Mouse (Mus musculus) urinary bladder, postnatal 36 days (tissue): ENCODE results near the gene Large1.
"Not testable (repeated sequence)": the region's sequence is repeated elsewhere in the genome, so short reads cannot be mapped to it uniquely, and the experiment has no call there.

Experiments
- DNase-seq, 2 experiments: peaks; one replicate each; pipeline ENCODE4 v3.0.0; 2022; ENCODE audit warnings: low spot score in 2 of 2, mixed read lengths in 1 of 2

Large1 gene

DNA sequence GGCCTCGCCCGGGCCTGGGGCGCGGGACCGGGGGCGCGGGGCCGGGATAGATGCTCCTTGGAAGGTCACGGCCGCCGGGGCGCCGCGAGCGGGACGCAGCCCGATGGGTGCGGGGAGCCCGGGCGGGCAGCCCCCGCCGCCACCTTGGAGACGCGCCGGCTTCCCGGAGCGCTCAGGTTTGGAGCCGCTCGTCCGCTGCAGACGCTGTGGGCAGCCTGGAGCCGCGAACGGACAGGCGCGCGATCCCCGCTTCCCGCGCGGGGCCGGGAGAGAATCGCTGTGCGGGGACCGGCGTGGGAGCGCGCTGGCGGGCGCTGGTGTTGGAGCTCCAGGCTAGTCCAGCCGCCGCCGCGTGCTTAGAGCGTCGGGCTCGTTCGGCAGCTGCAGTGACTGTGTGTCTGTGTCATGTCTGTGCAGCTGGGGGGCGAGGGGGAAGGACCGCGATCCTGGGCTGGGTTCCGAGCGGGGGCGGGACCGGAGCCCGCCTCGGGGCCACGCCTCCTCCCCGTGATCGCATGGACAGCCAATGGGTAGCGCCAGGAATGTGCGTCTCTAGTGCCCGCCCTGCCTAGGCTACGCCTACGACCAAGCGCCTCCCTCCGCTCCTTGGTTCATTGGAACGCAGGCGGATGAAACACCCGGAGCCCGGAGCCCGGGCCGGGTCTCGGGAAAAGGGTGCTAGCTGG is at the start of gene Large1:
Gene Large1 (minus strand): TSS at position 433 of the 686 bp plus-strand sequence.
- DNase-seq, result peak; percentile 96 to 97

DNA sequence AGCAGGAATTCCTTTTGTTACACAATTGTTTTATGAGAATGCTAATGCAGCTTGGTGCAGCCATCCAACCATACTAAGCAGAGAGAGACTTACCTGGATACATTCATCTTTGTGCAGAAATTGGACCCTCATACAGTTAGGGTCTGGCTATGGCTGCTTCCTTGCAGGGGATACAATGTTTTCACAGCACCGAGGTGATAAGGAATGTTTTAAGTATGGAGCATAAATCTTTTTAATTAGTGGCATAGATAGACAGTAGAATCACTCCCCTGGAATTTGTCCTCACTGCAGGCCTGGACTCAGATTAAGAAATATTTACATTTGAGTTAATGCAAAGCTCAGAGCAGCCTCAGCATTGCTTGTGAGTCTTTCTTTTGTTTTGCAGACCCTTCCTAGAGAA is 47.0 kb upstream of the Large1 start:
- DNase-seq, result no peak

DNA sequence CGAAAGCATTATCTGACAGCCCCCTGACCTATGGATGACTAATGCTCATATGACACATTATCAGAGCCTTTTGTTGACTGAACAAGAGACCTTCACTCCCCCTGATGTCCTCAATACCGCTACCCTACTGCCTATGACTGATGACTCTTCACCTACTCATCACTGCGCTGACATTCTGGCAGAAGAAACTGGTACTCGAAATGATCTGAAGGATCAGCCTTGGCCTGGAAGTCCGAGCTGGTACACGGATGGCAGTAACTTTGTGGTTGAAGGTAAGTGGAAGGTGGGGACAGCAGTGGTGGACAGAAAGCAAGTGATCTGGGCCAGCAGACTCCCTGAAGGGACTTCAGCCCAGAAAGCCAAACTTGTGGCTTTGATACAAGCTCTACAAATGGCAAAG is 19.7 kb upstream of the Large1 start:
- not testable (repeated sequence) for DNase-seq

DNA sequence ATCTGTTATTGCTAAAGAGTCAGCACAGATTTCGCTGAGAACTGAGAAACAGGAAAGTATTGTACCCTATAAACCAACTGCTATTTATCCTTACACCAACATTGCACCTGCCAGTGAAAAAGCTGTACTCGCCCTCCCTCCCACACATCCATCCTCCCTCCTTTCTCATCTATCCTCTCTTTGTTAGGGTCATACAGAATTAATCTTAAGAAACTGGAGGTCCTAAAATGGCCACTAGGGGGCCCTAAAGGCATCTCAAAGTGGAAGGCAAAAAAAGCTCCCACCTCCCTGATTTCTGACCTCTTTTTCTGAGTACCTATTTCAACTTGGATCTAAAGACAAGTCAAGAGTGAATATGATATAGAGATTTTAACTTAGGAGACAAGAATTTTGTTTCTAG is 2.6 kb upstream of the Large1 start:
- DNase-seq, result no peak

DNA sequence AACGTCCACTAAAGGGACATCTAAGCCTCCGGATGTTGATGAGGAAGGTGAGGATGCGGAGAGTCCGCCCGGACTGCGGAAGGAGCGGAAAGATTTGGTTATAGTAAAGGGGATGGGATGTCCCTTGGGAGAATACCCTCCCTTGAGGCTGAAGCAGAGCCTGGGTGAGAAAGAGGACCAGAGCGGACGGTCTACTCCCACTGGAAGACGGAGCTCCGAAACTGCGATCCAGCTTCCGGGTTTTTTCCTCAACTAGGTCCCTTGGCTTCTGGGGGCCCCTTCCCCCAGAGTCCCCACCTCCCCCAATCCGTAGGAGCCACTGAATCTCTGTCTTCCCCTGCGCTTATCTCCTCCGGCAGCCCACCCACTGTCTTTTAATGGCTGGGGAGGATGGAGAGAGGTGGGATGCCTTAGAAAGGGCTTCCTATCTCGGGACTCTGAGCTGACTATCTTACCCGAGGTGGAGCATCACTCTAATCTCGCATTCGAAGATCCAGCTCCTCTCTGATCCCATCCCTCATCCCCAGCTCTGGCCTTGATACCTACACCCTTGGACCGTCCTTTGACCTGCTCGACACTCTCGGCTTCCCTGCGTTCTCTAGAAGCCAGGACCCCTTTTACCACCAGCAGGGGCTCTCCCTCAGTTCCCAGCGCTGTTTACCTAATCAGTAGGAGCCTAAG is 1.0 kb upstream of the Large1 start:
- DNase-seq, result peak; percentile 25 to 30

DNA sequence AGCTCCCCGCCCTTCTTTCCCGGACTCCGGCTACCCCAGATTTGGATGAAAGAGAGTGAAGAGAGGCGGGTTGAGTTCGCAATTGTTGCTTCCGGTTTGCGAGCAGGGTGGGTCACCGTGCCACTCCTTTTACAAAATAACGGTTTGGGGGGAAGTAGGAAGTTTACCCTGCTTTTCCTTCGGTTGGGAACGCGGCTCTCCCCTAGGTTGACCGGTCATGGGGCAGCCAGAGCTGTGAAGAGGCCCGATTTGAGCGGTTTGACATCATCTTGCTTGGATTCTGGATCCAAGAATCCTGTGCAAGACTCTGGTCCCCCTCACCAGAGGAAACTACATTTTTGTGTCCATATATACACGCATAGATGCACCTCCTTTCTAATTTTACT is 447 bp upstream of the Large1 start:
- no peak for DNase-seq

DNA sequence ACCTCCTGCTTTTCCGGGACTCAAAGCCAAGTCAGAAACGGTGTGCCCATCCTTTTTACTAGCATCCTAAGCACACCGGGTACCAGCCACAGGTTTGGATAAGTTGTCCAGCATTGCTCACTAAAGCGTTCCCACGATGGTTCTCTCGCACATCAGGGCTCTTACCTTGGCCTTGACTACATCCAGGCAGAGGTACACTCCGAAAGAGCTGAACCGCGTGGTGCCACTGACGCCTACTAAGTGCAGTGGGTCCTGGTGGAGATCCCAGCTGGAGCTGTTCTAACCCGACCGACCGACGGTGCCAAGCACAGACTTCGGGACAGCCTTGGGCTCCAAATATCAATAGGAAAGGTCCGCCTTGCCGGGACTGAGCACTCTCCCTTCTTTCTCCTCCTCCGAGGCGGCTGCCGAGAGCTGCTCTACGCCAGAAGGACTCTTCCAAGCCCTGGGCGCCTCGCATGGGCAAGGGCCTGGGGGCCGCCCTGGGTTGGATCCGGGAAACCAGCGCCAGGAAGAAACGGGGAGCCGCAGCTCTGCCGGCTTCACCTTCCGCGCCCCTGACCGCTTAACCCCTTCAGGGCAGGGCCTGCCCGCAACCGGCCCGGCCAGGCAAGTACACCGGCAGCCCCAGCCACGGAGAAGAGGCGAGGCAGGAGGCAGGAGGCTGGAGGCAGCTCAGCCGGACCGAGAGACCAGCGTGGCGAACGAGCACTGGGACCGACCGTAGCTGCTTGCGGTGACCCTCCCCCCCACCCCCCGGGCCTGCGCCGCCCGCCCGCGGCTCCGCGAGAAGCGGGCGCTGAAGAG is 836 bp downstream of the Large1 start:
- peak; percentile 27 to 30 for DNase-seq

DNA sequence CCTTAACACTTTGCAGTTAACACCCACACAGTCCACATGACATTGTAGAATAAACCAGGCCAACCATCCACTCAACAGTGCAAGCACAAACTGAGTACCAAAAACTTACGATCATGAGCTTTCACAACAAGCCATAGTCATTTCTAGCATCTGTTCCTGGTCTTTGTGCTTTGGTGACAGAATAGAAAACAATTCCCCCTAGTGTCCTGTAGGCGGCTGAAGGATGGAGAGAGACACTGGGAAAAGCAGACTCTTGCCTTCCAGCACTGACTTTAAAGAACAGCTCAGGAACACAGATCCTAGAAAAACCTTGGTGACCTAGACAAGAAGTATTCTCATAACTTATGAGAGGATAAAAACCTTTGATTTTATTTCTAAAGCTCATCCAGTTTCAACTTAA is 3.0 kb downstream of the Large1 start:
- DNase-seq, result no peak

DNA sequence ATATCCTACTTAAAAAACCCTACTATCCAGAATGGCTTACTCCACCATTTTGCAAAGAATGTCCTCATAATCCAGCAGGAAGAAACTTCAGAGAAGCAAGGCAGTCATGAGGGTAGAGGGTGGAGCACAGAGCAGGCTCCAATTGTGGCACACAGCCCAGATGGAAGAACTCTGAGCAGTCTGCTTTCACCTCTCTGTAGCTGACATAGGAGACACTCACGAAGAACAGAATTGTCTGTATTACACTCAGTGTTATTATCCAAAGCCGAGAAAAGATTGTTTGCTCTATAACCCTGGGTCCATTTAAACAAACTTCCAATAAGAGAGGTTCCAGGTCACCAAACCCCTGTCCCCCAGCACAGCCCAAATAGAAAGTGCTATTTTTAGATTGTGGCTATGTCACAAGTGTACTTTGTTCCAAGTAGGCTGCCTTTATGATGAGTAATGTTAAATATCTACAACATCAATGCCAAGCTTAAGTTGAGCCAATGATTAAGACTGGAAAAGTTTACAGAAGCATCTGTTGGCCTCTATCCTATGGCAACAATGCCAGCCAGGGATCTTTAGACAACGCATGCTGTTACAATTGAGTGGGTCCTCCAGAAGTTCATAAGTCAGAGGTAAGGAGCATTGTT is 10.5 kb downstream of the Large1 start:
- peak in 1 of 2 experiments; percentile 32 for DNase-seq

DNA sequence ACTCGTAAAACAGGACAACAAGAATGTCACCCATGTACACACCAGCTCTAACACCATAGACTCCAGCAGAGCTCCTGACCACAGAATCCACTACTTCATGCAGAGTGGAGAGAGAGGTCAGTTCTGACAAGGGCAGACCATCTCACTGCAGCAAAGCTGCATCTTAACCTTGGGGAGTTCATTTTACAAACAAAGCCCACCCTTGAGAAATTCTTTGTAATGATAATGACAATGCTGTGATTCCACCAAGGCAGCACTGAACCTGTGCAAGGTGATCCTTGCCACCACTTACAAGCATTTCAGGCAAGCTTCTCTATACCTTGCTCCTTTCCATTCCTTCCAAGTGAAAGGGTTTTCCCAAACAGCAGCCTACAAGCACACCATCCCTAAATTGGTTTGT is 16.5 kb downstream of the Large1 start:
- DNase-seq, result no peak

DNA sequence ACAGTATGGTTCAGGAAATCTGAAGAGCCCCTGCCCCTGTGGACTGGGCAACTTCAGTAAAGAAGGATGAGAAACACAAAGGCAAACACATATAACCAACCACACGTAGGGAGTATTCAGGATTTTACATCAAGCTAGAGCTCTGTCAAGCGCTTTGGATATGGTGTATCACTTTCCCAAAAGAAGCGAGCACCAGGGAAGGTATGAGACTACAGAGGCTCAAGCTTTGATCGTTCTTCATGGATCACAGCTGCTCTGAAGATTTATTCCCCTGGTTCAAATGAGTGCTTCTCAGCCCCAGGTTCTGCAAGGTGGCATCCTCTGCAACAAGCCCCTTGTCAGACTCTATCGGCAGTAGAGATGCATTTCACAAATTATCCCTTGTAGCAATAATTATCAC is 24.2 kb downstream of the Large1 start:
- no peak for DNase-seq

DNA sequence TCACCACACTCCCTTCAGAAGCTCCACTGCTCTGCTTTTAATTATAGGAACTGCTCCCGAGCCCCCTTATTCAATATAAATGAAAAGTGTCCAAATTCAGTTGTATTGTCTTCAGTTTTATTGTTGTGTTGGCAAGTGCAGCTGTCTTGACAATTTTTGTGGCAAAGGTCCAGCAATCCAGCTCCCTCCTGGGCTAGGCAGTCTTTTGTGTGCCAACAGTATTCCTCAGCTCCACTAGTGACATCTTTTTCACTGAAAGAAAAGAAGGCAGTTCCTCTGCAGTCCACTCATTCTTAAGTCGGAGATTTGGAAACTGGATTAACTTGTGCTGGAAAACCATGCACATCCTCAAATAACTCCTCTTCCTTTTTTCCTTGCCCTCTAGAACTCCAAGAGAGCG is 25.3 kb downstream of the Large1 start:
- DNase-seq, result no peak

DNA sequence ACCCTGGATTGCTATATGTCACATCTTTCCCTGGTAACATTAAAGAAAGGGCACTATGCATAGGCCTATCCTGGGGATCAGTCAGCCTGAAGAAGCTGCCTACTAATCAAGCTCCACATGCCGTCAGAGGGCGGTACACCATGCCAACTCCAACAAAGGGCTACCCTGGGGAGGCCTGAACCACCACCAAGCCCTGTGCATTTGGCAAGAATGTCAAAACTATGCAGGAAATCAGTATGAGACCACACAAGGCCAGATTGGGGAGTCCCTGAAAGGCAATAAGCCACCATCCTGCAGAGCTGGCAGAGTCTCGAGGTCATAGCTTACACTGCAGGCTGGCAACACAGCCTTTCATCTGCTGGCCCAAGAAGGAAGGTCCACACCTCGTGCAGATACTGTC is 28.7 kb downstream of the Large1 start:
- no peak for DNase-seq

DNA sequence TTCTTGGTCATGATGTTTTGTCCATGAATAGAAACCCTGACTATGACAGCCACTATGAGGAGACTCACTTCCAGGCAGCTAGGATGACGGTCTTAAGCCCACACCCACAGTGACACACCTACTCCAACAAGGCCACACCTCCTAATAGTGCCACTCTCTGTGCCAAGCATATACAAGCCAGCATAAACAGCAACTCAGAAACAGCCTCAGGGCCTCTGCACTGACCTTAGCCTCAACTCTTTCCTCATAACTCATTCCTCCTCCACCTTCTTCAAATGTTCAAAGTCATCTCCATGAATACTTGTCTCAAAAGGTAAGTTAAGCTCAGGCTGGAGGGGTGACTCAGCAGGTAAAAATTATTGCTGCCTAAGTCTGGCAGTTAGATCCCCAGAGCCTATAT is 29.7 kb downstream of the Large1 start:
- DNase-seq, result no peak

DNA sequence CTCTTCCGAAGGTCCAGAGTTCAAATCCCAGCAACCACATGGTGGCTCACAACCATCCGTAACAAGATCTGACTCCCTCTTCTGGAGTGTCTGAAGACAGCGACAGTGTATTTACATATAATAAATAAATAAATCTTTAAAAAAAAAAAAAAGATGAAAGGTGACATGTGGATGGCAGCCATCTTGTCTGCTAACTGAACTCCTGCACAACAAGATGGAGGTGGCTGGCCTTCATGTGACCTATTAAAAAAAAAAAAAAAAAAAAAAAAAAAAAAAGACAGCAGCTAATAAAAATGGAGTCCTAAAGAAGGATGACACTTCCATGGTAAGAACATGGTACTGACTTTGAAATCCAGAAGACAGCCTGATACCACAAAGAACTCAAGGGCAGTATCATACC is 33.8 kb downstream of the Large1 start:
- DNase-seq, result not testable (repeated sequence)

DNA sequence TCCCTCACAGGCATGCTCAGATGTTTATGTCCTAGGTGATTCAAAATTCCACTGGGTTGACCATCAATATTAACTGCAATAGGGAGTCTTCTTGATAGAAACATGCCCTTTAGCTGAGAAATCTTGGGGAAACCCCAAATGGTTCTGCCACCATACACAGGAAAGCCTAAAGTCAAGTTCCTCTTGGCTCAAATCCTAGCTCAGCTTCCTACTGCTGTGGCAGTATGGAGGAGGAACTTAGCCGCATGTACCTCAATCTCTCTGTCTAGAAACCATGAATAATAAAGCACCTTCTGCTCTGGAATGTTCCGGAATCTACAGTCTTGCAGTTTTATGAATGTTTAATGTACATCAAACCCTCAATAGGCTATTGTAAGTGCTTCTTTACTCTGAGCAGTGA is 39.4 kb downstream of the Large1 start:
- DNase-seq, result no peak

DNA sequence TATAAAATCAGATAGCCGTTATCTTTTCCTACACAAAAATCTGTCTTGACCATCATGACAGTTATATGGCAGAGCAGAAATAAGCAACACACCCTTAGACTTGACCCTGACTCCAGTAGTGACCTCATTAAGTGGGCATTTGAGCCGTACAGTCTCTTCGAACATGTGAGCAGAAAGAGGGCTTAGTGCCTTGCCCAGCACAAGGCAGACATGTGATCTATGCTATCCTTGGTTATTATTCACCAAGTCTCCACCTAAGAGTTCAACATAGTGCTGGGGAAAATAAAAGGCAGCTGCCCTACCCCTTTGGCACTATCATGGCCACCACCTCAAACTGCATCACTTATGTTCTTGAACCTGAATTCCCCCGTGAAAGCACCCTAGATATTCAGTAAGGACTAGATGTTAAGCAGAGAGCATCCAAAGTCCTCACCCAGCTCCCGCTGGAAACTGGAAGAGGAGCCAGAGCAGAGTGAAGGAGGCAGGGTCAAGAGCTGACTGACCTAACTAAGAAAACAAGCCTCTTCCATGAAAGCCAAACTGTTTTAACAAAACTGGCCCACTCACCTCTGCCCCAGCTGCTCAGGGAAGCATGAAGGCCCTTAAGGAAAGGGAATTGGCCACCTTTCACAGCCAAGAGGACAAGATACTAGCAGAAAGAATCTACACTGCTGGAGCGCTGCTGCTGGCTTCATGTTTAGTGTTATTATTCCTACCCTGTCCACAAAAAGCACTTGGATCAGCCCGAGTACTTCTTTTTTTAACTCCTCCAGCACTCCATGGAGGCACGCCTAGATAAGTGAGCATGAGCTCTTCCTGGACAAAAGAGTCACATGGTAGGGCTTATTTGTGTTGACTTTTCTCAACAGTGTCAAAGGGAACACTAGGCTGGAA is 40.4 kb downstream of the Large1 start:
- no peak for DNase-seq

DNA sequence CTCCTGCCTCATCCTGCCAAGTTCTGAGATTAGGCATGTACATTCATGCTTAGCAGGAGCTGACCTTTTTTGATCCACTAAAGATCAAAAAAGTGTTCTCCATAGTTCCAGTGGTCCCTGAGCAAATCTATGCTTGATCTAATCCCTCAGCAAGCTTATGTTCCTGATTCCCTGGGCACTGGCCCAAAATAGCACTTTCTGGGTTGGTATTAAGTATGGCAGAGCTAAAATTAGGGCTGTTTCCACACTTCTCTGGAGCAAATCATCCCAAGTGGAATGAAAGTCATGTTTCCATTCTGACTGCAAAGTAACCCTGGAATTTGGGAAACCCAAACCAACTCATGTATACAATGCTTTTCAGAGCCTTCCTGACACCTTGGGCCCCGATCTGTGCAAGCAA is 42.9 kb downstream of the Large1 start:
- no peak for DNase-seq

DNA sequence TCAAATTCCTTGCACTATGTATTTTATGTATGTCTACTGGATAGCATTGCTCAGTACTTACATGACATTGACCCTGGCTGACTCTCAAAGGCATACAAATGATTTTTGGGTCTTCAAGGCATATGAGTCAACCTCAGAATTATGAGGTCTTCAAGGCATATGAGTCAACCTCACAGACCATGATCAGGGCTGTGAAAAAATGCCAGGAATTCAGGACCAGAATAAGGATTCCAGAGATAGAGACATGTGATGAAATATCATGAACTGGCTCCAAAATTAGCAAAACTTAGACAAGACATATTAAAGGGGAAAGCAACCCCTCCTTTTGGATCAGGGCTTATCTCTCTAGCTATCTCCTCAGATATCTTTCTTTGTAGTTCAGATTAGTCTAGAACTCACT is 43.3 kb downstream of the Large1 start:
- DNase-seq, result no peak

DNA sequence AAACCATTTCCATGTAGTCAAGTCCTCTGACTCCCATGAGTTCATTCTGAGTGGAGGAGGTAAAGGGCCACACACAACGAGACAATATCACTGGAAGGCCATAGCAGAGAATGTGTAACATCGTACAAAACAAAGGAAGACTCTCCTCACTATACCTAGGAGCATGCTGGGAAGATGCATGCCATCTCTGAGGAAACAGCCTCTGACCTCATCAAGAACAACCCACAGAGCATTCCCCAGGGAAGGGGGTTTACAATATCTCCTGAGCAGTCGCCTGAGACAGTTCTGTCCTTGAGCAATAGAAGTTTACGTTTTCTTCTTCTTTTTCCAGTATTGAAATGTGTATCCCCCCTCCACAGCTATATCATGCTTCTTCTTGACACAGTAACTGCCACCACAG is 49.4 kb downstream of the Large1 start:
- DNase-seq, result no peak

DNA sequence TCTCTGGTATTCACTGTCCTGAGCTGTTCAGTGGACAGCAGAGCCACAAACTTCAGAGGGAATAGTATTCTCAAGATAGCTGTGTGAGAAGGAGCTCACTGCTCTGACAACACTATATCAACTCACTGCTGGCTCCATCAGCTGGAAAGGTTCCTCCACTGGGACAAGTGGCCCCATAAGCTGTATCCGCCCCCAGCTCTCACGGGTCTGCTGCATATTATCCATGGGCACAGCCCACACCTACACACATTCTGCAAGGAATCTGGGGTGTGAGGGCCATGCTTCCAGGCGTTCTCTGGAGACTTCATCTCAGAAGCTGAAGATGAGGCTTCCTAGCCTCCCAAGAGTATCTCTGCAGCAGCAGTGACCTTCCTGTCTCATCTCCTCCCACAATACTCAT is 50.4 kb downstream of the Large1 start:
- no peak for DNase-seq
